Mouse (Mus musculus): Measurements from ENCODE around the gene Cfap45. TPM values are rescaled to one million over a fixed set of nuclear protein-coding genes. Genes with fewer than 3 reads are reported as not detected.
A peak's percentile ranks its signal among the peaks of the same experiment; 100 is the strongest.

The Cfap45 gene
- polyA plus RNA-seq, 1 experiment from 2014 or later, result 1.2 TPM

DNA sequence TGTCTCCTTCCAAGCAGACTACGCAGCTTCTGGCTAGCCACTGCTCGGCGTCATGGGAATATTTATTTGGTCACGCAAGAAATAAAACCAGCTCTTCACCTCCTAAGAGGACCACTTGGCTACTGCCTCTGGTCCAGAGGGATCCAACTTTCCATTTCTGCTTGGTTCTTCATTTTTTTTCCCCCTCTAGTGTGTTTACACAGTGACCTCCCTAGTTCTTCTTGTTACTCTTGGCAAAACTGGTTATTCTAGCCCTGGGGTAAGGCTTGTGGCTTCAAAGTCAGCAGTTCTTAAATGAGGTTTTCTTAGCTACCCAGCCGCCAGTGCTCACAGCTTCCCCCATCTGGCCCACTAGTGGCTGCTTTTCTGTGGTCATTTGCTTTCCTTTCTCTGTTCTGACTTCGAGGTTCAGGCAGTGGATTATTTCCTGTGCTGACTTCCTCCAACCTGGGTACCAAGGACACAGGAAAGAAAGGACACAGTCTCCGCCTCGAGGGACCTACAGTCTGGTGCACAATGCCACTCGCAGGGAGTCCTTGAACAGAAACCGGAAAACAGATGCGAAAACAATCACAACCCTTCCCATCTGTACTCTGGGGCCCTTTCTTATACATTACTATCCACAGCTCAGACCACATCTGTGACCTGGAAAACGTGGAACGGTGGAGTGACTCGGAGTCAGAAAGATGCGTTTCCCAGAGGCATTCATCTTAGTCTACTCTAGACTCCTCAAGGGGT is 4.6 kb downstream of the Cfap45 start:
- Histone ChIP-seq H3K27ac (replicated peaks) (no peak overlapping the region; the same call in 1 of the 2 replicates), H3K4me3 (no peak overlapping the region), H3K36me3 (no peaks in the 10 kb centered on the region), H3K4me2 (replicated peaks) (no peak overlapping the region; the same call in 1 of the 2 replicates), H3K27me3 (peaks cover 40% of the 10 kb centered on the region), H3K9me3 (no peaks in the 10 kb centered on the region), H3K9ac (replicated peaks) (no peak overlapping the region), H3K4me1 (peaks cover 12% of the 10 kb centered on the region)
- no peak for ATAC-seq (ENCODE audit: low FRiP score, low read depth)
- WGBS, result 55% methylated on average over 15 of the region's 15 CpGs

DNA sequence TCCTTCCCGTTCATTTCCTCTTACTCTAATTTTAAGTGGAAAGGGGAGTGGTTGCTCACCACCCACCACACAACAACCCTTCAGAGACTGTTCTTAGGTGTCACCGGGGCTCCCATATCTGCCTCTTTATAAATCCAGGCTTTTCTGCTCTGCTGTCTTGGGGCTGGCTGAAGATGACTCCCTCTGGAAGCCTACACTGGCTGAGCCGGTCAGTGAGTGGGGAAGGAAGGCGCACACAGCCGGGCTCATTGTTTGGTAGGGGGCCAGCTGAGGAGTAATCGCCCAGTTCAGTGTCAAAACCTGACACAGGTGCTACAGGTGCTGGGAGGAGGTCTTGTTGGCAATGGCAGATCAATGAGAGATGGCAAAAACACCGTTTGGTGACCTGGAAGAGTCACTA is 5.4 kb downstream of the Cfap45 start:
- no peak overlapping the region for H3K9ac ChIP-seq (replicated peaks)
- no peaks in the 10 kb centered on the region for H3K9me3 ChIP-seq
- no peak for ATAC-seq (ENCODE audit: low FRiP score, low read depth)
- whole genome bisulfite sequencing, result 73% methylated on average over 7 of the region's 7 CpGs
- H3K27ac ChIP-seq (replicated peaks), result no peak overlapping the region
- H3K4me3 ChIP-seq, result no peak overlapping the region
- H3K4me2 ChIP-seq (replicated peaks), result no peak overlapping the region
- H3K4me1 ChIP-seq, result peaks cover 12% of the 10 kb centered on the region
- no peaks in the 10 kb centered on the region for H3K36me3 ChIP-seq
- peaks cover 48% of the 10 kb centered on the region for H3K27me3 ChIP-seq

- Histone ChIP-seq H3K4me1 (peaks cover 12% of the 10 kb centered on the region), H3K9me3 (no peaks in the 10 kb centered on the region), H3K27ac (replicated peaks) (no peak overlapping the region), H3K36me3 (no peaks in the 10 kb centered on the region), H3K4me3 (no peak overlapping the region), H3K4me2 (replicated peaks) (no peak overlapping the region), H3K9ac (replicated peaks) (no peak overlapping the region), H3K27me3 (peaks cover 48% of the 10 kb centered on the region)
- WGBS, result 72% methylated on average over 23 of the region's 23 CpGs
- no peak for ATAC-seq (ENCODE audit: low FRiP score, low read depth)
These were observed 5.9 kb downstream of the Cfap45 start for GRCm38 (mm10) chr1:172526380-172527081.

GRCm38 (mm10) chr1:172527431-172527830 is 6.8 kb downstream of the Cfap45 start:
- Histone ChIP-seq H3K4me2 (replicated peaks) (no peak overlapping the region), H3K27ac (replicated peaks) (no peak overlapping the region), H3K27me3 (peaks cover 41% of the 10 kb centered on the region), H3K9me3 (no peaks in the 10 kb centered on the region), H3K36me3 (no peaks in the 10 kb centered on the region), H3K4me3 (no peak overlapping the region), H3K4me1 (peaks cover 21% of the 10 kb centered on the region), H3K9ac (replicated peaks) (no peak overlapping the region)
- 93% methylated on average over 10 of the region's 10 CpGs for WGBS
- ATAC-seq (ENCODE audit: low FRiP score, low read depth), result no peak

GRCm38 (mm10) chr1:172528701-172529100 is 8.1 kb downstream of the Cfap45 start:
- H3K4me1 ChIP-seq, result peaks cover 27% of the 10 kb centered on the region
- peaks cover 40% of the 10 kb centered on the region for H3K27me3 ChIP-seq
- H3K9me3 ChIP-seq, result no peaks in the 10 kb centered on the region
- no peak overlapping the region for H3K27ac ChIP-seq (replicated peaks)
- H3K9ac ChIP-seq (replicated peaks), result no peak overlapping the region
- H3K36me3 ChIP-seq, result no peaks in the 10 kb centered on the region
- 6% methylated on average over 7 of the region's 7 CpGs for WGBS
- peak; percentile 68 for ATAC-seq (ENCODE audit: low FRiP score, low read depth)
- H3K4me3 ChIP-seq, result no peak overlapping the region
- H3K4me2 ChIP-seq (replicated peaks), result no peak overlapping the region

DNA sequence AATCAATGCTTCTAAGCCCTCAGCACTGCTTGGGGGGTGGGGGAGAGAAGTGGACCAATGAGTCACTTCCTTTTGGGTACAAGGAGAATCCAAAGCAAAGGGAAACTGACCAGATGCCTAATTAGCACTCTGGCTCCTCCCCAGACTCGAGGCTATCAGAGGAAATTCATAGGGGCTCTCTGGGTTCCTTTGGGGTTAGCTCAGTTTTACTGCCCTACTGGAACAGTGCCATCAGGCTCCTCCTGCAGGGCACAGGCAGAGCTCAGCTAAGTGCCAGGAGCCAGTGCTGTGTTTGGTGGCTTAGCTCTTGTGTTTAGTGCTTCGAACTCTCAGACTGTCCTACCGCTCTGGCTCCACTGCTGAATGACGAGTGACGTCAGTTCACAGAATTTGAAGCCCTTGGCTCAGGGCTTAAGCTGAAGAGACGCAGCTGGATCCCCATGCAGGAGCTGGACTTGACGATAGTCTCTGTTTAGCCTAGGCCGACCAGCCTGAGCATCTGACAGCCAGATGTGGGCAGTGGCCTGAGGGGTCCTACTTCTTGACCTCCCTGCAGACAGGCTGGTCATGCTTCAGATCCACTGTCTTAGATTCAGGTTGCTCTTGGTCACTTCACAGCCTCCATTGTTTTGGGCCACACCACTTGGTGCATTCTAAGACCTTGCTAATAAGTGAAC is 10.1 kb downstream of the Cfap45 start:
- 33% methylated on average over 8 of the region's 8 CpGs for WGBS
- Histone ChIP-seq H3K36me3 (no peaks in the 10 kb centered on the region), H3K4me3 (no peak overlapping the region), H3K27ac (replicated peaks) (no peak overlapping the region), H3K4me1 (peaks cover 27% of the 10 kb centered on the region), H3K9ac (replicated peaks) (no peak overlapping the region), H3K9me3 (no peaks in the 10 kb centered on the region), H3K4me2 (replicated peaks) (no peak overlapping the region), H3K27me3 (peaks cover 40% of the 10 kb centered on the region)
- no peak for ATAC-seq (ENCODE audit: low FRiP score, low read depth)

GRCm38 (mm10) chr1:172532551-172532950 is 11.9 kb downstream of the Cfap45 start:
- H3K36me3 ChIP-seq, result no peaks in the 10 kb centered on the region
- ATAC-seq (ENCODE audit: low FRiP score, low read depth), result peak; percentile 77
- H3K4me1 ChIP-seq, result peaks cover 27% of the 10 kb centered on the region
- WGBS, result 1% methylated on average over 13 of the region's 13 CpGs
- 0 out of 2 replicates have a peak overlapping the region, but pooled peaks have one; percentile 4 for H3K27ac ChIP-seq (replicated peaks)
- no peak overlapping the region for H3K9ac ChIP-seq (replicated peaks)
- H3K27me3 ChIP-seq, result peaks cover 25% of the 10 kb centered on the region
- H3K4me3 ChIP-seq, result peak overlapping the region; percentile 28
- H3K4me2 ChIP-seq (replicated peaks), result peak overlapping the region; percentile 51
- H3K9me3 ChIP-seq, result no peaks in the 10 kb centered on the region

DNA sequence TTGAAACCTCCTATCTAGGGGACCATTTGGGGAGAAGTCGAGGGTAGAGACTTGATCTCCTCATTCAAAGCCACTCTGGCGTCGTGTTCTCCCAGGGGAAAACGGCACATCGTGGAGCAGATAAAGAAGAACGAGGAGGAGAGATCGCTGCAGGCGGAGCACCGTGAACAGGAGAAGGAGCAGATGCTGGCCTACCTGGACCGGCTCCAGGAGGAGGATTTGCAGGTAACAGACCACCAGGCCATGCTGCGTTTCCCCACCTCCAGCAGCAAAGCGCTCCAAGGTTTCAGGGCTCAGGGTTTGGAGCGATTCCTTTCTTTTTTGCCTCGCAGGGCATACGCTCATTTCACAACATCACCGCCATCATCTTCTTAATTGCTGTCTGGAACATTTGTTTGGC is 14.5 kb downstream of the Cfap45 start:
- Histone ChIP-seq H3K9ac (replicated peaks) (no peak overlapping the region), H3K27me3 (peaks cover 13% of the 10 kb centered on the region), H3K4me3 (no peak overlapping the region), H3K4me1 (peaks cover 32% of the 10 kb centered on the region), H3K9me3 (no peaks in the 10 kb centered on the region), H3K36me3 (no peaks in the 10 kb centered on the region), H3K4me2 (replicated peaks) (no peak overlapping the region), H3K27ac (replicated peaks) (no peak overlapping the region)
- no peak for ATAC-seq (ENCODE audit: low FRiP score, low read depth)
- 84% methylated on average over 16 of the region's 16 CpGs for WGBS

- Histone ChIP-seq H3K9ac (replicated peaks) (no peak overlapping the region), H3K4me3 (no peak overlapping the region), H3K36me3 (no peaks in the 10 kb centered on the region), H3K4me1 (peaks cover 10% of the 10 kb centered on the region), H3K27ac (replicated peaks) (no peak overlapping the region), H3K27me3 (peaks cover 8% of the 10 kb centered on the region; the same call in 1 of the 2 replicates), H3K4me2 (replicated peaks) (no peak overlapping the region), H3K9me3 (no peaks in the 10 kb centered on the region)
- 65% methylated on average over 6 of the region's 6 CpGs for WGBS
- ATAC-seq (ENCODE audit: low FRiP score, low read depth), result 0 out of 2 replicates have a peak, but pooled peaks have one; percentile 38
These were observed 19.2 kb downstream of the Cfap45 start for GRCm38 (mm10) chr1:172539827-172540226.

DNA sequence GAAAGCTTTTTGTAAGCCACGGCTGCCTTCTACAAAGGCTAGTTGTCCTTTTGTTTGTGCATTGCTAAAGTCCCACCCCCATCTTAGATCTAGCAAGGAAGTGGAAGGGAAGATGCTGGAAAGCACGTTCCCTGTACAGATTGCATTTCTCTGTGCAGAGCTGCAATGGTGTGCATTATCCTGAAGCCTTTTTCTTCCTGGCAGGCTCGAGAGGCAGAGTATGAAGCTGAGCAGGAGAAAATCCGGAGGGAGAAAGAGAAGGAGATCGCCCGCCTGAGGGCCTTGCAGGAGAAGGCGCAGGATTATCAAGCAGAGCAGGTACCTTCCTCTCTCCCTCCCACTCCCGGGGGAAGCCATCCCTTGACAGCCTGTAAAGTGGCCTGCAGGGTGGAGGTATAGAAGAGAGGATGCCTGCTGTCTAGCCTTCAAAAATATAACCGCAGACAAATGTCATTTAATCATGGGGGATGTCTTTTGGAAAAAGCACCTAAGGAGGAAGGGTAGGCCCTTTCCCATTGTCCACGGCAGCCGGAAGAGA is 19.8 kb downstream of the Cfap45 start:
- ATAC-seq (ENCODE audit: low FRiP score, low read depth), result no peak
- H3K27ac ChIP-seq (replicated peaks), result 0 out of 2 replicates have a peak overlapping the region, but pooled peaks have one; percentile 15
- peaks cover 10% of the 10 kb centered on the region for H3K4me1 ChIP-seq
- 44% methylated on average over 11 of the region's 11 CpGs for WGBS
- H3K4me3 ChIP-seq, result no peak overlapping the region
- peaks cover 8% of the 10 kb centered on the region; the same call in 1 of the 2 replicates for H3K27me3 ChIP-seq
- no peak overlapping the region for H3K9ac ChIP-seq (replicated peaks)
- H3K36me3 ChIP-seq, result no peaks in the 10 kb centered on the region
- H3K4me2 ChIP-seq (replicated peaks), result no peak overlapping the region
- no peaks in the 10 kb centered on the region for H3K9me3 ChIP-seq

DNA sequence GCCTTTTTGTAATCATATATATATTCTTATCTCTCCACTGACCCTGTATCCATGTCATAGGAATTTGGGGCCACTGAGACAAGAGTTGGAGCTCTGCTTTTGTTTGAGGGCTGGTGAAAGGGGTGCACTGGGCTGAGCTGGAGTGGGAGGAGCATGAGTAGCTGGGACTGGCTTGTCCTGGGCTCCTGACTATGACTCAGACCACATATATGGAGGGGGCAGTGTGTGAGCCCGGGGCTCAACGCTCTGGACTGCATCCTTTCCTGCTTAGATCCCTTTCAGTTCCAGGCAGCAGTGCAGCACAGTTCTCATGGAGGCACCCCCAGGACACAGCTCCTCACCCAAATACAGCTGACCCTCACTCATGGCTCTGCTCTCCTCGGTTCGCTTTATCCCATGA is 25.5 kb downstream of the Cfap45 start:
- 83% methylated on average over 4 of the region's 4 CpGs for WGBS

DNA sequence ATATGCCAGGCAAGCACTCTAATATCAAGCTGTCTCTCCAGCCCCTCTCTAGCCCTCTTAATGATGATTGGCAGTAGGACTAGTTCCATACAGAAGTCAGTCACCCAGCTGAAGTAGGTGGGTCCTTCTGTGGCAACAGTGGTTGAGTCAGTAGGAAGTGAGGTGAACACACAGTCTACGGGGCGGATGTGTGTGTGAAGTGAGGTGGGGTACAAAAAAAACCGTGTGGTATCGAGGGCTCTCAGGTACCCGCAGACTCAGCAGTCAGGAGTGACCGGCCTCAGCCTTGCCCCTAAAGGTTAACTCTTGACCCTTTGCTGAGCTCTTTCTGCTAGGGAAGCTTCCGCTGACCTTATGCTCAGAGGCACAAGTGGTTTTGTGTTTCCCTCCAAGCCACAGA is 27.9 kb downstream of the Cfap45 start:
- H3K4me1 ChIP-seq, result peaks cover 27% of the 10 kb centered on the region
- no peak overlapping the region for H3K4me3 ChIP-seq
- H3K9me3 ChIP-seq, result no peaks in the 10 kb centered on the region
- no peak overlapping the region for H3K4me2 ChIP-seq (replicated peaks)
- 65% methylated on average over 7 of the region's 7 CpGs for WGBS
- no peak overlapping the region for H3K27ac ChIP-seq (replicated peaks)
- no peaks in the 10 kb centered on the region for H3K36me3 ChIP-seq
- no peak for ATAC-seq (ENCODE audit: low FRiP score, low read depth)
- peaks cover 29% of the 10 kb centered on the region for H3K27me3 ChIP-seq
- H3K9ac ChIP-seq (replicated peaks), result no peak overlapping the region

More for the DNA sequence above, 25.5 kb downstream of the Cfap45 start:
- Histone ChIP-seq H3K36me3 (no peaks in the 10 kb centered on the region), H3K27ac (replicated peaks) (no peak overlapping the region), H3K4me1 (peaks cover 19% of the 10 kb centered on the region), H3K4me3 (no peak overlapping the region), H3K9ac (replicated peaks) (no peak overlapping the region), H3K4me2 (replicated peaks) (no peak overlapping the region), H3K27me3 (peaks cover 20% of the 10 kb centered on the region), H3K9me3 (no peaks in the 10 kb centered on the region)
- no peak for ATAC-seq (ENCODE audit: low FRiP score, low read depth)
